Mouse (Mus musculus): ENCODE measurements around the gene Agap1.

The Agap1 gene

DNA sequence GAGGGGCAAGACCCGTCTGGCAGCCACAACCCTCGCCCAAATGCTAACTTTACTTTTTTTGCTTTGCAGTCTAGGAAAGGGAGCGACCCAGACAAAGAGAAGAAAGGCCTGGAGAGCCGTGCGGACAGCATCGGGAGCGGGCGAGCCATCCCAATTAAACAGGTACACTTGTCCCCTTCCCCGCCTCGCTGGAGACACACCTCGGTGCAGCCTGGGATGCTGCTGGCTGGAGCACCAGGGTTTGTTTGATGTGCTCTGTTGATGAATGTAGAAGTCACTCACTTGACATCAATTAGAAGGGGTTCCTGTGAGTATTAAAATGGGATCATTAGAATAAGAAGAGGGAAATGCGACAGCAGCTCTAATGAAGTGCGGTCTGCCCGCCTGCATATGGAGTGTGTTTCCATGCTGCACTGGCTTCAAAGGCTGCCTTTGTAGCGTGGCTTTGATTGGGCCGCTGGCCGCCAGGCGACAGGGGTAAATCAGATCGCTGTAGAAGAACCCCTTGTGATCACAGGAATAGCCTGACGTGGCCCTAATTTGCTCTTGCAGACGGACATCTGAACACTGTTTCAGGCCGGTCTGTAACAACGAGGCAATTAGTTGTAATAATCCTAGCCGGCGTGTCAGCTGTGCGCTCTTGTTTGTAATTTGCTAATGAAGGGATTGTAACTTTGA, 216.6 kb downstream of the Agap1 start:
- peak; percentile 94 for DNase-seq

DNA sequence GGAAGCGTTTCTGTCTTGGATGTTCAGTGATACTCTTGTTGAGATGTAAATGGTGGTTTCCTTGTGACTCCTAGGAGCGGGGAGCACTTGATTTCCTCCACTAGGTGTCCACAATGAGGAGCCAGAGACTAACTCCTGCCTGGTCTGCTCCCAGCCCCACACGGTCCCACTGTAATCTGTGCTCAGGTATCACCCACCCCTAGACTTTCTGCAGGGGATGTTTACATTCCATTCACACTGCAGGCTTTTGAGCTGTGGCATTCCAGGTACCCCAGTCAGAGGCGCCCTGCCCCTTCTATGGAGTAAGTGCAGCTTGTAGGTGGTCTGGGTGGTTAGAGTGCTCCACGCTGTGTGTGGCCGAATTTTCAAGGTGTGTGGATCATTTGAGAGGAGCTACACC, 218.5 kb downstream of the Agap1 start:
- no peak for DNase-seq

DNA sequence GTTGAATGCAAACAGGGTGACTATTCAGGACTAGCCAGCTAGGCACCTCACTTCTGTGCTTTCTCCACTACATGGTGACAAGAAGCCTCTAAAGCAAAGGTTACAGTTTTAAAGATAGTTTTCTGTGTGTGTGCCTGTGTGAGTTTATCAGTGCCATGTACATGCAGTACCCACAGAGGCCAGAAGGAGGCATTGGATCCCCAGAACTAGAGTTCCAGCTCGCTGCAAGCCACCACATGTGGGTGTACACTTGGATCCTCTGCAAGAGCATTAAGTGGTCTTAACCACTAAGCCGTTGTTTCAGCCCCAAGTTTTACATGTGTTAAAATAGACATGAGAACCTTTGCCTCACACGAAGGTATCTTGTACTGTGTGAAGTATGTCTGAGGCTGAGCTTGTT, 219.1 kb downstream of the Agap1 start:
- no peak for DNase-seq

DNA sequence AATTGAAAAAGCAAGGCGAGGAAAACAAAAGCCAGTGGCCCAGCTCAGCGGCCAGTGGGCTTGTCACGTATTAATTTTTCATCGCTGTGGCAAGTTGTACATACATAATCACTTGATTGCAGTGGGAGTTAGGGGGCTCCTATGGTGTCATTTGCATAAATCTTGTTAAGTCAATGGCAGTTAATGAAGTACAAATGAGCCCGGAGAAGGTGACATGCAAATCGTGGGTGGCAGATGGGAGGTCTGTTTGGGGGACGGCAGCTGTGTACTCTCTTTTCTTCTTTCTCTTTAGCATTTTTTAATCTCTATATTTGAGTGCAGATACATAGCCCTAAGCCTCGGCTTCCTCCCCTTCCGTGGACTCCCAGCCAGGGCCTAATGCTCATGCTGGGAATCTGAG, 220.1 kb downstream of the Agap1 start:
- peak; percentile 43 for DNase-seq

DNA sequence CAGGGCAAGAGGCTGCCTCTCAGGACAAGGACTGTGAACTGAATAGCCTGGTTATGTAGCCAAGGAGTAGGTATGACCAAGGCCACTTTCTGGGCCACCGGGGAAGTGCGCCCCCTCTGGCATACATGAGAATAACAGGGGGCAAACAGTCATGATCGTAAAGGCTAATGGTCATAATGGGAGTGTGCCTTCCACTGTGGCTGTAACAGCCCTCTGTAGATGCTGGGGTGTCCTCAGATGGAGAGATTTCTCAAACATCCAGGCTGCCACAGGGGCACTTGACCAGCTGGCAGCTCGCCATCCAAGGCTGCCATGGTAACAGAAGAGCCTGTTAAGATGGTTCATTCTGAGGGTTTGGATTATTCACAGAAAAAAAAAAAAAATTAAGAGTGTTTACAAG, 221.8 kb downstream of the Agap1 start:
- DNase-seq, result no peak

DNA sequence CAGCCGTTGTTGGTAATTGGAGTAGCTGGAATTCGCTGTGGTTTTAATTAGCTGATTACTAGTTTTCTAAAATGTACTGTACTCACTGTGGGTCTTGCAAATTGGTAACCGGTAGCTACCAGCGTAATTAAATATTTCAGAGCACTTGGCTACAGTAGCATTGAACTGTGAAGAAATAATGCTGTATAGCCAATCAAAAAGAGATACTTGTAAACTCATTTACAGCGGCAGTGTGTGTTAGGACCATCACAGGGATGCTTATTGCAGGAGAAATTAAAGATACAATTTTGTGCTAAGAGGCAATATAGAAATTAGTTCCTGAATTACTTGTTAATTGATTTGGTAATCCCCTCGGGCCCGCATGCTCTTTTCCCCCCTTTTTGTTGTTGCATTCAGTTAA, 226.1 kb downstream of the Agap1 start:
- DNase-seq, result no peak

DNA sequence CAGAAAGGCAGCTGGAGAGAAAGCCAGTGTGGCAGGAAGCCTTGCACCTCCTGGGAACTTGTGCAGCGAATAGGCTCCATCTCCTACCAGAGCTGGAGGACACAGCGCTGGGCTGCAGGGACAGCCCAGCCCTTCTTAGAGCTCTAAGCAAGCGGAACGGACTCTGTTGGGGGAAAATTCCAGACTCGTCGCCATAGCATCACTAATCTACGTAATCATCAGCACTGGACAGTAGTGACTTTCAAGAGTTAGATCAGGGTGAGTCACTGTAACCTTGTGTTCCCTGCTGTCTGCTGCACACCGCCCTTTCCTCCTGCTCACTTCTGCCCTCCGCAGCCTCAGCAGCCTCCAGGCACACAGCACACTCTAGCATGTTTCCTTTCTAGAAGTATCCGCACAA, 234.3 kb downstream of the Agap1 start:
- DNase-seq, result no peak

DNA sequence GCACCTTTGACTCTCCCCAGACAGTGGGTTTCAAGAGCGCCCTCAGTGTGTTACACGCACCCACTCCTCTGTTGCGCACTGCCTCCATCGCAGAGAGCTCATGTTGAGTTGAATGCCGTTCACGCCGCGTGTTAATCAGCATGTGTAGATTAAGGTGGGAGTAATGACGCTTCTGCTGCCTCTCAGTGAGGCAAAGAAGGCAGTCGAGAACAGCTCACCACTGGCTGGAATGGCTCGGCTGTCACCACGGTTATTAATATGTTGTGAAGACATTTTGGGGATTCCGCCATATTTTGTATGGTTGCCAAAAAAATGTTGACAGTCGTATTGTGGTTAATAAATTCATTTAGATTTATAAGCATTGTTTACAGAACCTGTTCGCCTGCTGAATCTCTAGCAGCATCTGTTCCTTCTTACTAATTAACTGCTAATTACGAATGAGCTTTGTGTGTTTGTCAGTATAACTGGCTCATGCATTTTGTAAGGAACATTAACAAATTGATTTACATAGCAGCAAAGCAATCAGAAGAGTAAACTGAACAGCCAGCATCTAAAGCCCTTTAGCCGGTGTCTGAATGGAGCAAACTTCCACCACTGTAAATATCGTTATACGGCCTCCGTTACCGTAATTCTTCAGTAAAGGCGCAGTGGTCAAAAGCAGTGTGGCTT, 235.1 kb downstream of the Agap1 start:
- DNase-seq, result no peak

DNA sequence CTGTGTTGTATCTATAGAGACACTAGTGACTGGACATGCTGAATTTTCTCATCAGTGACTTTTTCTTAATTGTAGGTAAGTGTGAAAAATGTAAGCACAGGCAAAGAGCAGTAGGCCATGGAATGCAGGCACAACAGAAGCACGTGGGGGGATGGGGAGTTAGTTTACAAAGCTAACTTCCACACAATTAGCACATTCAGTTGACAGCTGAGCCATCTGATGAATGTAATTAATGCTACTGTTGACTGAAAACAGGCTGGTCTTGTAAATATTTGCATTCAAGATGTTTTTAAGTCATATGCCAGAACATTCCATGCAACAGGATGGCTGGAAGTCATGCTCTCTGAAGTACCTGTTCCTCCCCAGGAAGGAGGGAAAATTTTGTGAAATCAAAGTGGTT, 236.5 kb downstream of the Agap1 start:
- no peak for DNase-seq

DNA sequence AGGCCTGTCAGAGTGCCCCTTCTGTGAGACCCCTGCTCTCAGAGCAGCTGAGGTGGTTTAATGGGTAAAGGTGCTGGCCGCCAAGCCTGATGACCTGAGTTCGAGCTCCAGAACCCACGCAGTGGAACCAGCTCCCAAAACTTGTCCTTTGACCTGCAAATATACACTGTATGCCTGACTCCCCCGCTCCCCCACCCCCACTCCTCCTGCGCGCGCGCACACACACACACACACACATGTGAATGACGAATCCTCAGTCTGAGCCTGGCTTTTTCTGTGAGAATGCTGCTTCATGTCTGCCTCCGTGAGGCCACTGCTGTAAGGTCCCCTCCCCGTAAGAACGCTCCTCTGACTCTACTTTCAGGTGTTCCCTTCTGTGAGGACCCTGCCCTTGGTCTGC, 237.8 kb downstream of the Agap1 start:
- DNase-seq, result no peak

DNA sequence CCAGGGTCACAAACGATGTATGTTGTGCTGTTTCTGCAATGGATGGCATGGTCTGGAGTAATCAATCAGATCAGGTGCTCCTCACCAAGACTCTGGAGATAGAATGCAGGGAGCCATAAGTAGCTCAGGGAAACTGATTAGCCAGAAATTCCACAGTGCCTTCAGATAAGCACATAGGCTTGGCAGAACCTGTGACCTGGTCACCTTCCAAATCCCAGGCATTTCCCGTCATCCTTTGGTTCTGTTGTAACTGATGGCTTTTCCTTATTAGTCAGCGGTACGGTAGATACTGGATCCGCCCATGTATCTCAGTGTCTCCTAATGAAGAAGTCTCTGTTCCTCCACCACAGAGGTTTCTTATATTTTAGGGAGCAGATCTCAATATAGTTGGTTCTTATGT, 240.3 kb downstream of the Agap1 start:
- no peak for DNase-seq

DNA sequence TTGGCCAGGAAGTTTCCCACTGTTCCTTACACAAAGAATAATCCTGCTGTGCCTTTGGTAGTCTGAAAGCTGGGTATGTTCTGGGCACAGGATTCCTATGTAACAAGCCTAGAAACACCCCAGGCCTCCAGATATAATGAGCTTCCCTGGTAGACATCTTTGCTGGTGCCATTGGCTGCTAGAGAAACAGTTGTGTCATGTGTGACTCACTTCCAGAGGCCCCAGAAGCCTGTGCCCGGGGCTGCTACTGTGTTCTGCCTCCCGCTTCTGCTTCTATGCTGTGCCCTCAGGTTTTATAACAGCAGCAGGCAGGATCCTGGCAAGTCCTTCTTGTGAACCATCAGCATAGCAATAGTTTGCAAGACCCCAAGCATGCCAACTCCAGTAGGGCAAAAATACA, 242.6 kb downstream of the Agap1 start:
- no peak for DNase-seq

DNA sequence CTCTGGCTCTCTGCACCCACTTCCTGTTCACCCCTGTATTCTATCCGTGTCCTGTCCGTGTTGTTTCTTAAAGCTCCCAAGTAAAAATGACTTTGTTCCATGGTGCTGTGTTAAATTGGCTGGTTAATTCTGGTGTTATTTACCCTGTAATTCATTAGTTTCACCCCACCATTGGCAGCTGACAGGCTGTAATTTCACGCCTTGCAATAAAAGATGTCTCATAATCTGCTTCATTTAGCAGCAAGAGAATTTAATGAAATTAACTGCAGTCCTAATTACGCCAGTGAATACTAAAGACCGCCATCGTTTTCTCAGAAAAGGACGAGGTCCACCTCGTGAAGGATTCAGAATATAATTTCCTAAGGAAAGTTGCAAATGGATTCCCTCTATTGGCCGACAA, 245.6 kb downstream of the Agap1 start:
- DNase-seq, result no peak

DNA sequence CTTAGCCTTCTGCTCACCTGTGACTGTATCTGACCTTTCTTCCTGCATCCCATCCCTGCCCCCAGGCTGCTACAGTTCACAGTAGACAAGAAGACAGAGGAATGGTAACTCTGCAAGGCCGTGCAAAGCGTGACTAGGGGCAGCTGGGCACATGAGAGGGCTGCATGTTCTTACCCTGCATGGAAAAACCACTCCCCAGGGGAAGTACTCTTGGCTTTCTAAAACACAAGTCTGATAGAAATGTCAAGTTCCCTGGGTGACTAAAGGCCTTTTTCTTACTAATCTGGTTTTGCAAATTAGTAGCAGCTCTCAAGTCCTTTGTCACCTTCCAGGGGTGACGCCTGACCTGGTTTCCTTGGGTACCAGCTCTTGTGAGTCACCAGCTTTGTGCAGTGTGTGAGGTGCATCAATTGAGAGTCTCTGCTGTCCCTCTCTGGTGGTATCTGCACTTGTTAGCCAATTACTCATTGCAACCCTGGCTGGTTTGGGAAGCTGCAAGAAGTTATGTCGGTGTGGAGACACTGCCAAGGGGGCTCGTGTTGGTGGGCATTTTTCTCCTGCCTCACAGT, 246.6 kb downstream of the Agap1 start:
- no peak for DNase-seq

DNA sequence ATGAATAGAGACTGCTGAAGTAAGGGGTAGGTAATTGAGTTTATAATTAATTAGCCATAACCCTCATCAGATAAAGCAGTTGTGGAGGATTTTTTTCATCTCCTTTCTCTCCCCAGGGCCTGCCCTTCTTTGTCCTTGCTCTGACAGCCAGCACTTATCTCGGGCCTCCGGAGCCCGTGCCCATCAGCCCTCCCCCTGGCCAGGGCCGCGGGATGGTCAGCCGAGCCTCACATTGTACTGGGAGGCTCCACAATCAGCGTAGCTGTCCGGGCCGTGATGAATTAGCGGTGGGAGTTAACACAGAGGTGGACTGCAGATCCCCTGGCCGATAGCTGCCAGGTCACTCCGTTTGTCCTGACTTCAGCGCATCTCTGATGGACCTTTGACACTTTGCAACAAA, 248.7 kb downstream of the Agap1 start:
- no peak for DNase-seq

DNA sequence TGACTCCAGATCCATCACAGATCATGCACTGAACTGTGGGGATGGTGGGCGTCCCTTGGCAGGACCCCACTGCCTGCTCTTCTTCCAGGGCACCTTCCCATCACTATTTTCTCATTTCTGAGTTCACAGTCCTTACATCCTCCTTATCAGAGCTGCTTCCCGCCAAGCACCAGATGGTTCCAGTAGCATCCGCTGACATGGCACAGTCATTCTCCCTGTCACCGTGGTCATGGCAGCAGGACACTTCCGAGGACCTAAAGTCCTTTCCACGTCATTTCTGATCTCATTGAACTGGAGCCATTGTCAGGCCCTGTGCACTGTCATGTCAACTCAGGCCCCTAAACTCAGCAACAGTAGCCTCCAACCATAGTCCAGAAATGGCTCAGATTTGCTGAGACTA, 251.1 kb downstream of the Agap1 start:
- DNase-seq, result no peak

DNA sequence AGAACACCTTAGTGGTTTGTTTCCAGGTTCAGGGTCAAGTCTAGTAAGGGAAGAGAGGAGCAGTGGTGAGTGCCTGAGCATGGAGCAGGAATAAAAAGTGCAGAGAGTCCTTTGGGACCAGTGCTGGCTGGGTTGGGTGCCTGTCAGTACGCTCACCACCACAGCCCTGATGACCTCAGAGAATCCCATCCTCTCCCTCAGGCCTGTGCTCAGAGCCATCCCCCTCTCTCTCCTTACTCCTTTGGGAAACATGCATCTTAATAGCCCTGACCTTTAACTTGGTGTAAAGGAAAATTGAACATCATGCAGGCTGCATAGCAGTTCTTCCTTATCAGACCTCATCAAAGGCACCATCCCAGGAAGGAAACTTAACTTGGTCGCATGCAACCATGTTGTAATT, 252.3 kb downstream of the Agap1 start:
- no peak for DNase-seq

DNA sequence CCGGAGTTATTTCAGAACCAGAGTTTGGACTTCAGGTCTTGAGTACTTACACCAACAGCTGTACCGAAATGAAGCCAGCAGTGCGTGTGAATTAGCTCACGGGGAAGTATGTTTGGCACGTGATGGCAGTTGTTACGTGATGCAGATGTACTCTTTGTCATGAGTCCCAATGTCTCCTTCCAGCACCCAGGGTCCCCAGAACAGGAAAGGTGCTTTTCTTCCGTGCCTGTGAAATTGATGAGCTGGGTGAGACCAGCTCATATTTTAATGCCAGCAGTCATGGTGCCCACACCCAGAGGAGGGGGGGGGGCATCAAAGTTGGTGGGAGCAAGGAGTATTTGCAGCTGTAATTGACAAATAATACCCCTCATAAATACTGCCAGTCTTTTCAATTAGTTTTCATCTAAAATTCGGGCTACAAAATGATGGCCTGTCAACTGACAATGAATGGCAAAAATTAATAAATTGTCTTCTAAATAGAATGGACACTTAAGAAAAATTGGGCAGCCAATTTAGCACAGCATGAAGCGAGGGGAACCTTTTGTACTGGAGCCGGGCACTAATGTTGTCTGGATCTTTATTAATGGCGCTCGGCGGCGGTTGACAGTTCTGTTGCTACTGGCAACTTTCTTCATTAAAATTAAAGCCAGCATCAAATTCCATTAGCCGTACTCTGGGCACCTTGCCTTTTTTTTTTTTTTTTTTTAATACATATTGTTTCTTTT, 253.3 kb downstream of the Agap1 start:
- DNase-seq, result peak; percentile 44

DNA sequence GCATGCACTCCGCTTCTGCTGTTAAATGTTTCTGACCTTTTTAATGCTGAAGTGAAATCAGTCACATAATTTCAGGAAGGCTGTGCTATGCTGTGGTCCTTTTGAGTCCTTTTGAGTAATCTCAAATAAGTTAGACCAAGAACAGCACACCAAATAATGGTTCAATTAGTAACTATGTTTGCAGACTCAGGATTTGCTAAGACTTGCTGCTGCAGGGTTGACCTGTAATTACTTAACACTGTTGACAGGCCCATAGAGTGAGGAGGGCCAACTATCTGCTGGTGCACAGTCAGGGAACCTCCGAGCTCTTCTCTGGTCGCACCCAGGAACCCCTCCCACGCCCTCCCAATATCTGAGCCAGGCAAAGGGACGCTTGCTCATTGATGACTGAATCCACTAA, 255.2 kb downstream of the Agap1 start:
- DNase-seq, result no peak

DNA sequence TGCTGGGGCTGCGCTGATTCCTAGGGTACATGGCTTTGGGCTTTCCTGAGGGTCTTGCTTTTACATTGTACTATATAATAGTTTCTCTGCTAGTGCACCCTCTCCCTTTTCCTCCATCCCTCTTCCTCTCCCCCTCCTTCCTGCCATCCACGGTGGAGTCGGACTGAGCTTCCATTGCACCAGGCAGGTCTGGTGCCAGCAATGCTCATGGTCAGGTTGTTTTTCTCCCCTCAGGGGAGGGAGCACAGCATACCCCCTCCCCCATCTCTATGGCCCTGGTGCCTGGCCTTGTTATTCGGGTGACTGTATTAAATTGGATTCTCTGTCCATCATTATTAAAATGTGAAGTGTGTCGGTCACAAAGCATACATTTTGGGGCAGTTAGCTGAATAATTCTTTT, 259.1 kb downstream of the Agap1 start:
- peak; percentile 36 for DNase-seq

DNA sequence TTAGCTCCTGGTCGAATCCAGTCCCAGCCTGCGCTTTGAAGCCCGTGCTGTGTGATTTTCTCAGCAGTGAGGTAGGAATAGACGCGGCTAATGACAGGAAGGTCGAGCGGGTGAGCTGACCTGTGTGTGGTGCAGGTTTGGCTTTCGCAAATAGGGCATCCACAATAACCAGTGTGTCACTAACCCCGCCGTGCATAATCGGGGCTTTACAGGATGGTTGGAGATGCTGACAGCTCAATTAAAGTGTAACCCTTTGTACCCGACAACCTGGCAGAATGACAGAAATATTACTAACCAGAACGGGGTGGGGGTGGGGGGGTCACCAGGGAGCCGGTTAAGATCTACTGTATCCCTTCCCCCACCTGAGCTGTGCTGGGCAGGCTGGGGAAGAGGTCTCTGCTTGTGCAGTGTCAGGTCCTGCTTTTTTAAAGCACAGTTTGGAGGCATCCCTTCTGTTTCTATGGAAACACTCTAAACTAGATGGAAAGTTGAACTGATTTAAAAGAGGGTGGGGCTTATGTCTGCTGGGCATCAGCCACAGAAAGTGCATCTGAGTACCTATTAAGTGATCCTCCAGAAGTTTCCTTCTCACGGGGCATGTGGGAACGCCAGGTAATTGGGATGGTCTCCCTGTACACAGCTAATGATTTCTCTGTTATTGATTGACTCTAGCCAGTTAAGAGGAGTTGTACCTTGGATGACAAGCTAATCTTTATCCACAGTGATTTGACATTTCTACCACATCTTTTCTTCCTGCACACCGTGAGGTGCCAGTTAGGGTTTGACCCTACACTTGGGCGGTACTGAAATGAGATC, 259.8 kb downstream of the Agap1 start:
- DNase-seq, result peak; percentile 32

DNA sequence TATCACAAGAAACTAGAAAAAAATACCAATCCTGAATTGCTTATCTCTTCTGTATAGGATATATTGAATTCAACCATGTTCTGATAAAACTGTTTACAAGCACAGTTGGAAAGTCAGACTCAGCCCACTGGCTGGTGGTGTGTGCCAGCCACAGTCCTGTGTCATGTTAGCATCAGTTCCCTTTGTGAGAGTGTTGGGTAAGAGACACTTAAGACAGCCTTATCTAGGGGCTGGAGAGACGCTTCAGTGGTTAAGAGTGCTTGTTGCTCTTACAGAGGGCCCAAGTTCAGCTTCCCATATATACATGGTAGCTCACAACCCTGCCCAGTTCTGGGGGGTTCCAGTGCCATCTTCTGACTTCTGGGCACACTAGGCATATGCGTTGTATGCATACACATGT, 261.6 kb downstream of the Agap1 start:
- no peak for DNase-seq

DNA sequence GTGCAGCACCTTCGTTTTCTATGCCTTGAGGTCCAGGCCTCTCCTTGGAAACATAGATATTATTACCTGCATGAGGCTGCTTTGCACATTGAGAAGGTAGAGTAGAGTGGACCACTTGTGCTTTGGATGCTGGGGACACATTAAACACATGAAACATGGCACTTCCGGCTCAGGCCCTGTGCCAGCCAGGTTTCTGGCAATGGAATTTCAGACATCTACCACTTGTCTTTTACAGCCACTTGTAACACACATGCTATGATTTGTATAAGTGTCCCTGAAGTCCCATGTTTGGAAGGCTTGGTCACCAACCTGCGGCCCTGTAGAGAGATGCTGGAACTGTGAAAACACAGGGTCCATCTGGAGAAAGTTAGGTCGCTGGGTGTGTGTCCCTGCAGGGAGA, 262.5 kb downstream of the Agap1 start:
- DNase-seq, result no peak
